Mouse (Mus musculus) gastrocnemius, adult 8-10 months (tissue): ENCODE data around the gene Hagh. TPM values are rescaled to one million over a fixed set of nuclear protein-coding genes. Genes with fewer than 3 reads are reported as not detected.

Source experiments
- DNase-seq, 2 experiments: peaks; one replicate each; pipeline ENCODE4 v3.0.0; 2022; ENCODE audit warnings: low spot score in 2 of 2
- total RNA-seq, 4 experiments: library from RNA; stranded (reverse); gene quantifications; 2 replicates each; pipeline ENCODE4 v1.2.4; 2022

Hagh gene
- 10 to 100 TPM; 64.2 to 71.5 (median 68.6) TPM for total RNA-seq

GRCm38 (mm10) chr17:24839842-24840241 is at the start of gene Hagh:
Gene Hagh (plus strand): TSS chr17:24840143.
- no peak for DNase-seq

- DNase-seq, result no peak
These were observed 47.8 kb upstream of the Hagh start for GRCm38 (mm10) chr17:24792190-24792589.

GRCm38 (mm10) chr17:24794791-24795190 is 45.2 kb upstream of the Hagh start:
- DNase-seq, result no peak

- DNase-seq, result no peak
These were observed 43.0 kb upstream of the Hagh start for GRCm38 (mm10) chr17:24796969-24797368.

GRCm38 (mm10) chr17:24798229-24798628 is 41.7 kb upstream of the Hagh start:
- DNase-seq, result no peak

- no peak for DNase-seq
These were observed 40.5 kb upstream of the Hagh start for GRCm38 (mm10) chr17:24799476-24799875.

- DNase-seq, result no peak
These were observed 39.4 kb upstream of the Hagh start for GRCm38 (mm10) chr17:24800524-24800923.

GRCm38 (mm10) chr17:24803952-24804951 is 35.7 kb upstream of the Hagh start, which contains the start of gene Meiob:
Gene Meiob (plus strand): TSS chr17:24804289.
- DNase-seq, result peak in 1 of 2 experiments; percentile 22

GRCm38 (mm10) chr17:24811211-24811610 is 28.7 kb upstream of the Hagh start:
- DNase-seq, result no peak

- no peak for DNase-seq
These were observed 27.7 kb upstream of the Hagh start for GRCm38 (mm10) chr17:24812215-24812614.

GRCm38 (mm10) chr17:24815256-24815655 is 24.7 kb upstream of the Hagh start:
- DNase-seq, result no peak

- no peak for DNase-seq
These were observed 22.4 kb upstream of the Hagh start for GRCm38 (mm10) chr17:24817503-24817902.

- no peak for DNase-seq
These were observed 21.8 kb upstream of the Hagh start for GRCm38 (mm10) chr17:24818172-24818571.

- DNase-seq, result no peak
These were observed 20.5 kb upstream of the Hagh start for GRCm38 (mm10) chr17:24819469-24819868.

- DNase-seq, result no peak
These were observed 18.3 kb upstream of the Hagh start for GRCm38 (mm10) chr17:24821351-24822280.

- no peak for DNase-seq
These were observed 398 bp downstream of the Hagh start for GRCm38 (mm10) chr17:24840341-24840740.

- no peak for DNase-seq
These were observed 1.2 kb downstream of the Hagh start for GRCm38 (mm10) chr17:24841133-24841532.

- no peak for DNase-seq
These were observed 2.7 kb downstream of the Hagh start for GRCm38 (mm10) chr17:24842631-24843030.

GRCm38 (mm10) chr17:24844525-24844924 is 4.6 kb downstream of the Hagh start:
- DNase-seq, result no peak

GRCm38 (mm10) chr17:24847386-24847785 is 7.4 kb downstream of the Hagh start:
- DNase-seq, result no peak

- no peak for DNase-seq
These were observed 8.7 kb downstream of the Hagh start for GRCm38 (mm10) chr17:24848600-24849031.

- no peak for DNase-seq
These were observed 9.8 kb downstream of the Hagh start for GRCm38 (mm10) chr17:24849733-24850064.
